Mouse (Mus musculus): Measurements from ENCODE around the gene Wdr63. TPM values are rescaled to one million over a fixed set of nuclear protein-coding genes. Genes with fewer than 3 reads are reported as not detected.
A peak's percentile ranks its signal among the peaks of the same experiment; 100 is the strongest.

Wdr63 gene
- polyA plus RNA-seq, 1 experiment from 2014 or later, result 3.5 TPM

- Histone ChIP-seq H3K4me3 (ENCODE audit: low read length) (no peak overlapping the region), H3K9ac (ENCODE audit: low read length) (no peak overlapping the region), H3K4me2 (ENCODE audit: low read depth, low read length) (no peak overlapping the region), H3K4me1 (replicated peaks; ENCODE audit: control insufficient read depth, insufficient read depth, low read length) (peaks cover 3% of the 10 kb centered on the region), H3K36me3 (ENCODE audit: control insufficient read depth, insufficient read depth, low read length) (no peaks in the 10 kb centered on the region), H3K27me3 (ENCODE audit: control insufficient read depth, insufficient read depth, low read depth, low read length) (peaks cover 2% of the 10 kb centered on the region; the same call in 1 of the 2 replicates), H3K27ac (ENCODE audit: low read length) (no peak overlapping the region), H3K9me3 (ENCODE audit: control insufficient read depth, low read length) (no peaks in the 10 kb centered on the region)
- no peak for ATAC-seq (ENCODE audit: low read depth)
- 72% methylated on average over 2 of the region's 2 CpGs for whole genome bisulfite sequencing
Measured at GRCm38 (mm10) chr3:146110358-146110757, 2.4 kb upstream of the Wdr63 start.

- Histone ChIP-seq H3K9ac (ENCODE audit: low read length) (no peak overlapping the region), H3K27me3 (ENCODE audit: control insufficient read depth, insufficient read depth, low read depth, low read length) (peaks cover 2% of the 10 kb centered on the region; the same call in 1 of the 2 replicates), H3K9me3 (ENCODE audit: control insufficient read depth, low read length) (no peaks in the 10 kb centered on the region), H3K4me3 (ENCODE audit: low read length) (no peak overlapping the region), H3K27ac (ENCODE audit: low read length) (no peak overlapping the region), H3K36me3 (ENCODE audit: control insufficient read depth, insufficient read depth, low read length) (no peaks in the 10 kb centered on the region), H3K4me2 (ENCODE audit: low read depth, low read length) (no peak overlapping the region), H3K4me1 (replicated peaks; ENCODE audit: control insufficient read depth, insufficient read depth, low read length) (peaks cover 3% of the 10 kb centered on the region)
- ATAC-seq (ENCODE audit: low read depth), result no peak
- 69% methylated on average over 2 of the region's 2 CpGs for WGBS
Measured at GRCm38 (mm10) chr3:146108945-146109344, 1.0 kb upstream of the Wdr63 start.

- peak; percentile 44 for ATAC-seq (ENCODE audit: low read depth)
- Histone ChIP-seq H3K4me1 (replicated peaks; ENCODE audit: control insufficient read depth, insufficient read depth, low read length) (peaks cover 3% of the 10 kb centered on the region), H3K36me3 (ENCODE audit: control insufficient read depth, insufficient read depth, low read length) (no peaks in the 10 kb centered on the region), H3K27me3 (ENCODE audit: control insufficient read depth, insufficient read depth, low read depth, low read length) (0 out of 2 replicates have a peak, but pooled peaks cover 2% of the 10 kb centered on the region), H3K9me3 (ENCODE audit: control insufficient read depth, low read length) (no peaks in the 10 kb centered on the region), H3K4me2 (ENCODE audit: low read depth, low read length) (peak overlapping the region; percentile 84), H3K27ac (ENCODE audit: low read length) (no peak overlapping the region), H3K4me3 (ENCODE audit: low read length) (peak overlapping the region; percentile 51), H3K9ac (ENCODE audit: low read length) (peak overlapping the region; percentile 8; the same call in 1 of the 2 replicates)
- WGBS, result 4% methylated on average over 18 of the region's 18 CpGs
Measured at GRCm38 (mm10) chr3:146107116-146107849, 647 bp downstream of the Wdr63 start.

- no peak for ATAC-seq (ENCODE audit: low read depth)
- H3K4me2 ChIP-seq (ENCODE audit: low read depth, low read length), result no peak overlapping the region
- H3K27me3 ChIP-seq (ENCODE audit: control insufficient read depth, insufficient read depth, low read depth, low read length), result 0 out of 2 replicates have a peak, but pooled peaks cover 2% of the 10 kb centered on the region
- no peak overlapping the region for H3K9ac ChIP-seq (ENCODE audit: low read length)
- H3K9me3 ChIP-seq (ENCODE audit: control insufficient read depth, low read length), result no peaks in the 10 kb centered on the region
- H3K4me1 ChIP-seq (replicated peaks; ENCODE audit: control insufficient read depth, insufficient read depth, low read length), result peaks cover under 1% of the 10 kb centered on the region
- no peak overlapping the region for H3K27ac ChIP-seq (ENCODE audit: low read length)
- H3K36me3 ChIP-seq (ENCODE audit: control insufficient read depth, insufficient read depth, low read length), result no peaks in the 10 kb centered on the region
- no peak overlapping the region for H3K4me3 ChIP-seq (ENCODE audit: low read length)
- WGBS, result 51% methylated on average over 6 of the region's 6 CpGs
Measured at GRCm38 (mm10) chr3:146102049-146102448, 5.9 kb downstream of the Wdr63 start.

- H3K4me3 ChIP-seq (ENCODE audit: low read length), result no peak overlapping the region
- H3K27me3 ChIP-seq (ENCODE audit: control insufficient read depth, insufficient read depth, low read depth, low read length), result no peaks in the 10 kb centered on the region
- ATAC-seq (ENCODE audit: low read depth), result no peak
- no peaks in the 10 kb centered on the region for H3K36me3 ChIP-seq (ENCODE audit: control insufficient read depth, insufficient read depth, low read length)
- no peaks in the 10 kb centered on the region for H3K9me3 ChIP-seq (ENCODE audit: control insufficient read depth, low read length)
- no peak overlapping the region for H3K4me2 ChIP-seq (ENCODE audit: low read depth, low read length)
- no peak overlapping the region for H3K9ac ChIP-seq (ENCODE audit: low read length)
- H3K4me1 ChIP-seq (replicated peaks; ENCODE audit: control insufficient read depth, insufficient read depth, low read length), result no peaks in the 10 kb centered on the region
- no peak overlapping the region for H3K27ac ChIP-seq (ENCODE audit: low read length)
Measured at GRCm38 (mm10) chr3:146099925-146100324, 8.0 kb downstream of the Wdr63 start.

- H3K27me3 ChIP-seq (ENCODE audit: control insufficient read depth, insufficient read depth, low read depth, low read length), result no peaks in the 10 kb centered on the region
- no peak overlapping the region for H3K9ac ChIP-seq (ENCODE audit: low read length)
- H3K4me1 ChIP-seq (replicated peaks; ENCODE audit: control insufficient read depth, insufficient read depth, low read length), result no peaks in the 10 kb centered on the region
- WGBS, result 85% methylated on average over 4 of the region's 4 CpGs
- no peaks in the 10 kb centered on the region for H3K9me3 ChIP-seq (ENCODE audit: control insufficient read depth, low read length)
- no peak overlapping the region for H3K4me3 ChIP-seq (ENCODE audit: low read length)
- no peaks in the 10 kb centered on the region for H3K36me3 ChIP-seq (ENCODE audit: control insufficient read depth, insufficient read depth, low read length)
- H3K4me2 ChIP-seq (ENCODE audit: low read depth, low read length), result no peak overlapping the region
- no peak for ATAC-seq (ENCODE audit: low read depth)
- H3K27ac ChIP-seq (ENCODE audit: low read length), result no peak overlapping the region
Measured at GRCm38 (mm10) chr3:146097861-146098260, 10.1 kb downstream of the Wdr63 start.

- 64% methylated on average over 7 of the region's 7 CpGs for WGBS
- ATAC-seq (ENCODE audit: low read depth), result no peak
- no peaks in the 10 kb centered on the region for H3K9me3 ChIP-seq (ENCODE audit: control insufficient read depth, low read length)
- H3K36me3 ChIP-seq (ENCODE audit: control insufficient read depth, insufficient read depth, low read length), result no peaks in the 10 kb centered on the region
- no peaks in the 10 kb centered on the region for H3K4me1 ChIP-seq (replicated peaks; ENCODE audit: control insufficient read depth, insufficient read depth, low read length)
- no peak overlapping the region for H3K4me2 ChIP-seq (ENCODE audit: low read depth, low read length)
- H3K27ac ChIP-seq (ENCODE audit: low read length), result no peak overlapping the region
- no peaks in the 10 kb centered on the region for H3K27me3 ChIP-seq (ENCODE audit: control insufficient read depth, insufficient read depth, low read depth, low read length)
- no peak overlapping the region for H3K4me3 ChIP-seq (ENCODE audit: low read length)
- no peak overlapping the region for H3K9ac ChIP-seq (ENCODE audit: low read length)
Measured at GRCm38 (mm10) chr3:146096986-146097385, 10.9 kb downstream of the Wdr63 start.

GRCm38 (mm10) chr3:146095066-146095465 is 12.9 kb downstream of the Wdr63 start:
- Histone ChIP-seq H3K9ac (ENCODE audit: low read length) (no peak overlapping the region), H3K27me3 (ENCODE audit: control insufficient read depth, insufficient read depth, low read depth, low read length) (no peaks in the 10 kb centered on the region), H3K4me2 (ENCODE audit: low read depth, low read length) (no peak overlapping the region), H3K4me3 (ENCODE audit: low read length) (no peak overlapping the region), H3K36me3 (ENCODE audit: control insufficient read depth, insufficient read depth, low read length) (no peaks in the 10 kb centered on the region), H3K9me3 (ENCODE audit: control insufficient read depth, low read length) (no peaks in the 10 kb centered on the region), H3K27ac (ENCODE audit: low read length) (no peak overlapping the region), H3K4me1 (replicated peaks; ENCODE audit: control insufficient read depth, insufficient read depth, low read length) (no peaks in the 10 kb centered on the region)
- WGBS, result 86% methylated on average over 10 of the region's 10 CpGs
- ATAC-seq (ENCODE audit: low read depth), result no peak

GRCm38 (mm10) chr3:146090988-146091657 is 16.8 kb downstream of the Wdr63 start:
- no peak overlapping the region for H3K4me2 ChIP-seq (ENCODE audit: low read depth, low read length)
- H3K27ac ChIP-seq (ENCODE audit: low read length), result no peak overlapping the region
- H3K4me3 ChIP-seq (ENCODE audit: low read length), result no peak overlapping the region
- 81% methylated on average over 13 of the region's 13 CpGs for WGBS
- no peaks in the 10 kb centered on the region for H3K27me3 ChIP-seq (ENCODE audit: control insufficient read depth, insufficient read depth, low read depth, low read length)
- H3K9ac ChIP-seq (ENCODE audit: low read length), result no peak overlapping the region
- no peaks in the 10 kb centered on the region for H3K4me1 ChIP-seq (replicated peaks; ENCODE audit: control insufficient read depth, insufficient read depth, low read length)
- H3K36me3 ChIP-seq (ENCODE audit: control insufficient read depth, insufficient read depth, low read length), result no peaks in the 10 kb centered on the region
- no peaks in the 10 kb centered on the region for H3K9me3 ChIP-seq (ENCODE audit: control insufficient read depth, low read length)
- ATAC-seq (ENCODE audit: low read depth), result no peak
